Mouse (Mus musculus): ENCODE results near the gene Fam89a.
A peak's percentile ranks its signal among the peaks of the same experiment; 100 is the strongest.

The Fam89a gene

DNA sequence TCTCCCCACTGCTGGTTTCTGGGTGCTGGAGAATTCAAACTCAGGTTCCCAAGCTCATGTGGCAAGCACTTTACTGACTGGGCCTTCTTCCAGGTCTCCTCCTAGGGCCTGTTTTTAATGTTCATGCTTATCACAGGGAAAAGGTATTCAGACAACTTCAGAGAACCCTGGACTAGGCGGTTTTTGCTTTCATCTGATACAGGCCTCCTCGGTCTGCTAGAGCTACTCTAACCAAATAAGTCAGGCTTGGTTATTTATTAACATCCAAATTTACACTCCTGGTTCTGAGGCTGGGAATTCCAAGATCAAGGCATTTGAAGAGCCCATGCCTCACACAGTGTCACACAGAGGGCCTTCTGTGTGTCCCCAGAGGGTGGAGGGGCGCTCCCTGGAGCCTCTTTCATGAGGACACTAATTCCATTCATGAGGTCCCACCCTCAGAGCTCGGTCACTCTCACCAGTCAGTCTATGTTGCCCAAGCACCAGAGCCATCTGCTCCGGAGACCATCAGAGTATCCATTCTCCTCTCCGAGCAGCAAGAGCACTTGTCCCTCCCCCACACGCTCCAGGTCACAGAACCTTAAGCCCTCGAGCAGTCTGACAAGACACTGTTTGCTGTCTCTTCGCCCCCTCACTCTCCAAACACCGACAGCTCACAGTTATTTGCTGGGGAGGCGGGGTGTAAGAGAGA, 2.6 kb upstream of the Fam89a start:
- DNase-seq (ENCODE audit: low read depth in 1 of 2, low spot score in 2 of 2), result no peak

DNA sequence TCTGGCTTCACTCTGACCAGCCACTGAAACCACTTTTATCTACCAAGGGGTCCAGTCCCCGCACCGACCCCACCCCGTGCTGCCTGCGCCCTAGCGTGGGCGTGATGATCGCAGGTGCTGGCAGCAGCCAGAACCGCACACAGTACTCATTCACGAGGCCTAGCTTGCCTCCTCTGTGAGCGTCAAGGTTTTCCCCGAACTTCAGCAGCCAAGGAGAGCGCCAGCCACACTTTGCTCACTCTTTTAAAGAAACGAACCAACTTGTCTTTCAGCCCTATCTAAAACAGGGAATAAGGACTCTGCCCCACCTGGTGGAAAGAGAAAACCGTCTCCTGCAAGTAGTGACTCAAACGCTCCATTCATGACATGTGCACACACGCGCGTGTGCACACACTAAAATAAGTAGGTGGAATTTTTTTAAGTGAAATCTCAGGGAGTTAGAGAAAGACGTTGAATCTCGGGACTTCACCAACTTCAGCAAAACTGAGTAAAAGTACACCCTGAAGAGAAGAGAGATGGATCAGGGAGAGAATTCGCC, 762 bp upstream of the Fam89a start:
- DNase-seq (ENCODE audit: low read depth in 1 of 2, low spot score in 2 of 2), result no peak

- no peak for DNase-seq (ENCODE audit: low read depth in 1 of 2, low spot score in 2 of 2)
Observed at GRCm38 (mm10) chr8:124751191-124751590, 441 bp downstream of the Fam89a start.

- DNase-seq (ENCODE audit: low read depth in 1 of 2, low spot score in 2 of 2), result no peak
Observed at GRCm38 (mm10) chr8:124746661-124747060, 5.0 kb downstream of the Fam89a start.

DNA sequence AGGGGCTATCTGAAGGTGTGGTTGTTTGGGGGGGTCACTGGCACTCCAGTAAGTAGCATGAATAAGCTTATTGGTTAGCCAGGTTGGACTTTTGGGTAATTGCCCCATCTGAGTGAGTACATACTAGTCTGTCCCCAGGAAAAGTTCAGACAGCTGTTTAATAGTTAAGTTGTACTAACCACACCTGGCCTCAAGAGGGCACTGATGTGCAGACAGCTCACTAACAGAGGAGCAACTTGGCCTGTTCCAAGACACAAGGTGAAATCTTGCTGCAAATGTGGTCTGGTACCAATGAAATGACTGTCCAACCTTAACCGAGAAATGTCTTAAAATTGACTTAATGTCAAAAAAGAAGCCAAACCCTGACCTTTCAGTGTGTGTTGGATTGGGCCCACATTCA, 12.4 kb downstream of the Fam89a start:
- no peak for DNase-seq (ENCODE audit: low read depth in 1 of 2, low spot score in 2 of 2)

GRCm38 (mm10) chr8:124735371-124735911, 16.2 kb downstream of the Fam89a start:
- no peak for DNase-seq (ENCODE audit: low read depth in 1 of 2, low spot score in 2 of 2)

- no peak for DNase-seq (ENCODE audit: low read depth in 1 of 2, low spot score in 2 of 2)
Observed at GRCm38 (mm10) chr8:124732828-124733227, 18.8 kb downstream of the Fam89a start.

DNA sequence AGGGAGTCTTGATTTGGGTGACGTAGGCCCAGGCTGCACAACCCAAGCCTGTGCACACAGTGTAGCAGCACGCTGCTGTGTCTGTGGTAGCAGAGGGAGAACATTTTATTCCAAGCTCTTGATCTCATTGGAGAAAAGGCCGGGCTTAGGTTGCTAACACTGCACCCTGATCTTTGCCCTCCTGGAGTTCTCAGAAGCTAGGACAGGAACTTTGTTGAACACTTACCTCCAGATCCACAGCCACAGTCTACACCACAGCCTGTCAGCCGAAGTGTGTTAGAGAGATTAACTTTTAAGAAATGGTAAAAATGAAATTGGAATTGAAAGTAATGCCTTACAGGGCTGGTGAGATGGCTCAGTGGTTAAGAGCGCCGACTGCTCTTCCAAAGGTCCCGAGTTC, 27.3 kb downstream of the Fam89a start:
- no peak for DNase-seq (ENCODE audit: low read depth in 1 of 2, low spot score in 2 of 2)

DNA sequence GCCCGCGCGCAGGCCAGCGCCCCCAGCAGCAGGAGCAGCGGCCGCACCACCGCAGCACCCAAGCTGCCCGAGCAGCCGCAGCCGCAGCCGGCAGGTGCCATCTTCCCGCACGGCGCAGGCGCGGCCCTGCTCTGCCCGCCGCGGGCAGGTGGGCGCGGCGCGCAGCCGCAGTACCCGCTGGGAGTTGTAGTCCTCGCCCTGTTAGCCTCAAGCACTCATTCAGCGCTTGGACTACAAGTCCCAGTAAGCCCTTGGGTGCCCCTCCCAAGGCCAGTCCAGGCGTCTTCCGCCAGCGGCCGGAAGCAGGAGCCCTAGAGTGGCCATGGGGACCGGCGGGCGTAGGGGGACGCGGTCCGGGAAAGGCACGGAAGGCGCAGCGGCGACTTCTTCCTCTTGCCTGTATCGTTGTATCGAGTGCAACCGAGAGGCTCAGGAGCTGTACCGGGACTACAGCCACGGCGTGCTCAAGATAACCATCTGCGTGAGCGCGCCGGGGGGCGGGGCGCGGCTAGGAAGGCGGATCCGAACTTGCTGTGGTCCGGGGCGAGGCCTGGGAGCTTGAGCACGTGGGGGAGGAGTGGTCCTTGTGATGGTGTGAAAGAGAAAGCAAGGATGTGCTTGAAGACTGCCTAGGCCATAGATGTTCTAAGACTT, 29.6 kb downstream of the Fam89a start, which contains the start of the genes Ttc13 and Arv1:
Gene Ttc13 (minus strand): TSS at position 122 of the 654 bp plus-strand sequence.
Gene Arv1 (plus strand): TSS at position 278 of the 654 bp plus-strand sequence.
- DNase-seq (ENCODE audit: low read depth in 1 of 2, low spot score in 2 of 2), result peak; percentile 92

GRCm38 (mm10) chr8:124720938-124721861, 30.4 kb downstream of the Fam89a start:
- no peak for DNase-seq (ENCODE audit: low read depth in 1 of 2, low spot score in 2 of 2)

DNA sequence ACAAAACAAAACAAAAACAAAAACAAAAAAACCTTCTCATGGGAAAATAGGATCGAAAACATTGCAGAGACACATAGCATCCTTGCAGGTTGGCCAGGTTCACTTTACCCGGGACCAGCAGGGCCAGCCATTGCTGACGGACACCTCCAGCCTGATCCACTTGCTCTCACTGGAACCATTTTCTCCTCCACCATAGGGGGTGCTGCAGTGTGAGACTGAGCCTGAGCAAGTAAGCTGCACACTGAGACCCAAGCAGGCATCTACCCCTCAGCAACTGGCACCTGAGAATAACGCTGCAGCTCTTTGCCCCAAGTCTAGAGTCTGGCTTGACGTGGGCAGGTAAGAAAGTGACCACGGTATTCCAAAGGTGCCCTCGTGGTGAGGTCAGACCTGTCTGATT, 31.5 kb downstream of the Fam89a start:
- DNase-seq (ENCODE audit: low read depth in 1 of 2, low spot score in 2 of 2), result no peak

DNA sequence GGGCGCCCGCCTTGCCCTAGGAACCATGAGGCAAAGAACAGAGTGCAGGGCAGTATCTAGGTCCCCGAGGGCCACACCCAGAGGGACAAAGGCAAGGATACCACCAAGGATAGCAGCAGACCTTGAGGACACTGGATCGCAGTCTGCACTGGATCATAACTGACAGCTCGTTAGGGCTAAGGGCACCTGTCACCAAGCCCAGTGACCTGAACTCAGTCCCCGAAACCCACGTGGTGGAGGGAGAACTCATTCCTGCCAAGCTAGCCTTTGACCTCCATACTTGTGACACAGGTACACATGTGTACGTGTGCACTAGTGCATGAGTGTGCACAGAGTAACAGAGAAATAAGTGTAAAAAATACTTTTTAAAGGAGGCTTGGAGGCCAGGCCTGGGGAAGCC, 35.9 kb downstream of the Fam89a start:
- DNase-seq (ENCODE audit: low read depth in 1 of 2, low spot score in 2 of 2), result no peak

- no peak for DNase-seq (ENCODE audit: low read depth in 1 of 2, low spot score in 2 of 2)
Observed at GRCm38 (mm10) chr8:124713207-124713606, 38.4 kb downstream of the Fam89a start.

- DNase-seq (ENCODE audit: low read depth in 1 of 2, low spot score in 2 of 2), result no peak
Observed at GRCm38 (mm10) chr8:124705823-124706222, 45.8 kb downstream of the Fam89a start.

GRCm38 (mm10) chr8:124704376-124704775, 47.3 kb downstream of the Fam89a start:
- no peak for DNase-seq (ENCODE audit: low read depth in 1 of 2, low spot score in 2 of 2)

GRCm38 (mm10) chr8:124703526-124703925, 48.1 kb downstream of the Fam89a start:
- no peak for DNase-seq (ENCODE audit: low read depth in 1 of 2, low spot score in 2 of 2)

DNA sequence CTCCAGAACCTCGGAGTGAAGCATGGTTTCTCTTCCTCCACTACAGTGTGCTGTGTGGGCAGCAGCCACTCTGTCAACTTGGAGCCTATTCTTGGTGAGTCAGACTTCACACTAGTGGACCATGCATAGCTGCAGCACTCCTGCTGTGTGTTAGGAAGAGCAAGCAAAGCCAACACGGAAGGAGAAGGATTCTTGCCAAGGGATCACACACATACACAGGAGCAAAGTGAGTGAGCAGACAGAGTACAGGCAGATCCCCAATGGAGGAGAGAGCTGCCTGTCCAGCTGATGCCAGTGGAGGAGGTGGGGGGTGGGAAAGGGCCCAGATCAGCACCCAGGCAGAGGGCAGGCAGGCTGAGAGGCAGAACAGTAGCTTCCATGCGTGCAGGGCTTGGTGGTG, 49.4 kb downstream of the Fam89a start:
- no peak for DNase-seq (ENCODE audit: low read depth in 1 of 2, low spot score in 2 of 2)

DNA sequence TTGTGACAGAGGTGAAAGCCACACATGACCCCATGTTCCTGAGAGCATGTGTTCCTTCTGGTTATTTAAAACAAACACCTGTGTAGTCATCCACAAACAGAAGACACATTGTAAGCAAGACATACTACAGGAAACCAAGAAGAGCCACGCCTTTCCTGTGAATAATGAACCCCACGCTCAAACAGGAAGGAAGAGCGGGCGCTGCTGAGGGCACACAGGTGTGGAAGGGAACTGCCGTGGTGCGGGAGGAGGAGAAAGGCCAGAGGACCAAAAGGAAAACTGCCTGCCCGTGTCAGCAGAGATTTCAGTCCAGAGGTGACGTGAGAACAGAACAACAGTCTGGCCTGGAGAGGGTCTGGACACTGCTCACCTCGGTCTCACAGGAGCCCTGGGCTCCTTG, 50.6 kb downstream of the Fam89a start:
- no peak for DNase-seq (ENCODE audit: low read depth in 1 of 2, low spot score in 2 of 2)

DNA sequence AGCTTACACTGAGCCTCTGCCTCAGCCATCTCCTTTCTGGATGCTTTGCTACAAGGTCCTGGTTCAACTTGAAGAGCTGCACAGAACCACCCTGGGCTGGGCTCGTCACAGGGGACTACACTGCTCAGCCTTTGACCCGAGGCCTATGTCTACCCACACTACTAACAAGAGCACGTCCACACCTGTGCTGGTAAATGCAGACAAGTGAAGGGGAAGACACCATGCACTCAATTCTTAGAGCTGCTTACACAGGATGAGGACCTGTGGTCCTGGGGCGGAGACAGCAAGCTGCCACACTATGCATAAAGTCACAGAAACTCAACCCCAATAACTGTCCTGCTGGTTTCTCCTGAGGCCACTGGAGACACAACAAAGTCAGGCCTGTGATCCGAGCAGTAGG, 51.4 kb downstream of the Fam89a start:
- no peak for DNase-seq (ENCODE audit: low read depth in 1 of 2, low spot score in 2 of 2)

DNA sequence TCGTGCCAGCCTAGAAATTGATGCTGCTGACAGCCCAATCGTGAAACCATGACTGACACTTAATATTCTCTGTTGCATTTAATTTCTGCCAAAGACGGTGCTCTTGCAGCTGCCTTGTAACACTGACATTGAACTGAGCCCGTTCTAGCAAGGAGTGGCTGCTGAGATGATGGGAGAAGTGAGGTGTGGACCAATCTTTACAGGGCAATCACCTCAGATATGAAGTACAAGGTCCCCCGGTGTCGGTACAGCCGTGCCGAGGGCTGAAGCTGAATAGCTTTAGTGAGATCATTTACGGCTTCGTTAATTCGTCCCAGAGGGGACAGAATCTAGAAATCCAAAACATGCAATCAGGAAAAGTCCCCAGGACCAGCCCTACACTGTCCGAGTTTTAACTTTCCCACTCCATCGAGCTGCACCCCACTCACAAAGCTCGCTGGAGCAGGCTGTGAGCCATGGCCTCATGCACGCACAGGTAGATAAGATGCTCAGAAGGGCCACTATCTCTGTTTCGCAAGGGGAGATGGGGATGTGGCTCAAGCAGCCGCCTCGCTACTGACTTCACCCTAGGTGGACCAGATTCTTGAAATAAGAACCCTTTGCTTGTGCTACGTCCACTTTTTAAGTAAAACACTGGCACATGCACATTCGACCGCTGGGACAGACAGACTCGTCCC, 56.1 kb downstream of the Fam89a start:
- no peak for DNase-seq (ENCODE audit: low read depth in 1 of 2, low spot score in 2 of 2)

GRCm38 (mm10) chr8:124691706-124692105, 59.9 kb downstream of the Fam89a start:
- DNase-seq (ENCODE audit: low read depth in 1 of 2, low spot score in 2 of 2), result no peak
